Mouse (Mus musculus) liver, postnatal 0 days (tissue): Measurements from ENCODE around the gene Lrrk2.

Source experiments
- CTCF ChIP-seq: sonication (generic); IDR thresholded peaks from 2 replicates; pipeline ENCODE4 v1.5.1; 2016; ENCODE audit warnings: antibody characterized with exemption, low read depth
- EP300 ChIP-seq: IDR thresholded peaks from 2 replicates; pipeline ENCODE4 v1.6.1; 2016; ENCODE audit warnings: antibody characterized with exemption, low read depth, mild to moderate bottlenecking

DNA sequence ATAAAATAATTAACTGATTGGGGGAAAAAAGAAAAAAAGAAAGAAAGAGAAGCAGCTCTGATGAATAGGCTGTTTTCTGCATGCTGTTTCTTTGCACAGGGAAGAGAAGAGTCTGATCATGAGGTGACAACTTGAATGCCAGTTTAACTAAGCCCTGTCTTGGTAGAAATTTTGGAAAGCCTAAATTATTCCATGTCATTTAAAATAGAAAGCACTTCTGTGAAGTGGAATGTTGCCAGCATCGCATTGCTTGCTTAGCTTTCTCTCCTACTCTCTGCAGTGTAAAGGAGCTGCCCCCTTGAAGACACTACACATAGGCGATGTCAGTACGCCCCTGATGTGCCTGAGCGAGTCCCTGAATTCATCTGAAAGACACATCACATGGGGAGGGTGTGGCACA lies 133.5 kb downstream of the Lrrk2 start:
- TF ChIP-seq CTCF (no peak), EP300 (no peak)
